Mouse (Mus musculus) hindbrain, embryonic 12.5 days (tissue): ENCODE data around the gene Gm9747. TPM values are rescaled to one million over a fixed set of nuclear protein-coding genes. Genes with fewer than 3 reads are reported as not detected.

Experiments used
- ATAC-seq: fragments of 200-750 bp; cut with Nextera tagmentation; 2 replicates; pipeline ENCODE4 v1.8.0; 2017; ENCODE audit warnings: moderate TSS enrichment; ENCODE audit not compliant: low FRiP score
- H3K27ac ChIP-seq: fragments of 300-500 bp; sonication (generic); 2 replicates; pipeline ENCODE4 v1.5.1; 2016; ENCODE audit warnings: mild to moderate bottlenecking
- H3K27me3 ChIP-seq: fragments of 300-500 bp; sonication (generic); 2 replicates; pipeline ENCODE4 v1.6.1; 2016; ENCODE audit warnings: mild to moderate bottlenecking
- H3K36me3 ChIP-seq: fragments of 300-500 bp; sonication (generic); 2 replicates; pipeline ENCODE4 v1.6.1; 2016; ENCODE audit warnings: mild to moderate bottlenecking
- H3K4me1 ChIP-seq: fragments of 300-500 bp; sonication (generic); 2 replicates; pipeline ENCODE4 v1.6.1; 2016
- H3K4me2 ChIP-seq: fragments of 300-500 bp; sonication (generic); replicated peaks from 2 replicates; pipeline ENCODE4 v1.6.1; 2016; ENCODE audit warnings: mild to moderate bottlenecking
- H3K4me3 ChIP-seq: fragments of 300-500 bp; sonication (generic); 2 replicates; pipeline ENCODE4 v1.5.1; 2016; ENCODE audit warnings: mild to moderate bottlenecking
- H3K9ac ChIP-seq: fragments of 300-500 bp; sonication (generic); 2 replicates; pipeline ENCODE4 v1.6.1; 2016; ENCODE audit warnings: mild to moderate bottlenecking, moderate library complexity
- H3K9me3 ChIP-seq: fragments of 300-500 bp; sonication (generic); replicated peaks from 2 replicates; pipeline ENCODE4 v1.6.1; 2016; ENCODE audit warnings: mild to moderate bottlenecking
- WGBS: fragments of 180-500 bp; shearing (Covaris S2); methylation state at CpG from one replicate; pipeline ENCODE4 v1.1.7; 2016; 5-methylcytosine and 5-hydroxymethylcytosine counted together
- polyA plus RNA-seq: library from polyadenylated mRNA; unstranded; fragments of >200 nt; fragmentation: Nextera tagmentation; extraction: Ambion mirVana; gene quantifications from 2 replicates; pipeline ENCODE4 v1.2.1, GENCODE M21; 2016

Gm9747 gene
- polyA plus RNA-seq, result 37.5 and 37.6 TPM in 2 replicates

- H3K9me3 ChIP-seq, result no peaks in the 10 kb centered on the region
- no peaks in the 10 kb centered on the region for H3K4me1 ChIP-seq
- H3K27ac ChIP-seq, result no peak within 1 kb of the TSS
- no peak within 1 kb of the TSS for H3K4me3 ChIP-seq
- no peaks in the 10 kb centered on the region for H3K27me3 ChIP-seq
- H3K9ac ChIP-seq, result no peak within 1 kb of the TSS
- no peak within 1 kb of the TSS for H3K4me2 ChIP-seq
- H3K36me3 ChIP-seq, result peaks cover 7% of the 10 kb centered on the region
- WGBS, result 97% methylated on average over 3 of the region's 3 CpGs
- no peak for ATAC-seq
Measured at GRCm38 (mm10) chr1:82232812-82233211, at the start of gene Gm9747. Gm9747 (plus strand) TSS chr1:82233112.

- Histone ChIP-seq H3K4me3 (no peak overlapping the region), H3K27ac (no peak overlapping the region), H3K9ac (no peak overlapping the region), H3K4me1 (no peaks in the 10 kb centered on the region), H3K36me3 (no peaks in the 10 kb centered on the region), H3K27me3 (no peaks in the 10 kb centered on the region), H3K4me2 (no peak overlapping the region), H3K9me3 (no peaks in the 10 kb centered on the region)
- 79% methylated on average over 8 of the region's 8 CpGs for WGBS
- ATAC-seq, result no peak
Measured at GRCm38 (mm10) chr1:82183913-82184442, 48.9 kb upstream of the Gm9747 start.

- WGBS, result 89% methylated on average over 10 of the region's 10 CpGs
- H3K4me1 ChIP-seq, result no peaks in the 10 kb centered on the region
- ATAC-seq, result no peak
- no peaks in the 10 kb centered on the region for H3K9me3 ChIP-seq
- H3K4me3 ChIP-seq, result no peak overlapping the region
- H3K27ac ChIP-seq, result no peak overlapping the region
- no peaks in the 10 kb centered on the region for H3K27me3 ChIP-seq
- H3K9ac ChIP-seq, result no peak overlapping the region
- H3K36me3 ChIP-seq, result no peaks in the 10 kb centered on the region
- H3K4me2 ChIP-seq, result no peak overlapping the region
Measured at GRCm38 (mm10) chr1:82188549-82189231, 44.2 kb upstream of the Gm9747 start.

GRCm38 (mm10) chr1:82189516-82189915 lies 43.4 kb upstream of the Gm9747 start:
- ATAC-seq, result no peak
- no peak overlapping the region for H3K4me3 ChIP-seq

GRCm38 (mm10) chr1:82191579-82191978 lies 41.3 kb upstream of the Gm9747 start:
- 43% methylated on average over 3 of the region's 3 CpGs for WGBS
- no peaks in the 10 kb centered on the region for H3K27me3 ChIP-seq
- ATAC-seq, result no peak

More at GRCm38 (mm10) chr1:82189516-82189915, 43.4 kb upstream of the Gm9747 start:
- WGBS, result 64% methylated on average over 3 of the region's 3 CpGs
- Histone ChIP-seq H3K9me3 (no peaks in the 10 kb centered on the region), H3K9ac (no peak overlapping the region), H3K4me2 (no peak overlapping the region), H3K36me3 (no peaks in the 10 kb centered on the region), H3K4me1 (no peaks in the 10 kb centered on the region), H3K27ac (no peak overlapping the region), H3K27me3 (no peaks in the 10 kb centered on the region)

GRCm38 (mm10) chr1:82199918-82200317 lies 33.0 kb upstream of the Gm9747 start:
- no peaks in the 10 kb centered on the region for H3K4me1 ChIP-seq
- no peaks in the 10 kb centered on the region for H3K9me3 ChIP-seq
- H3K9ac ChIP-seq, result no peak overlapping the region
- no peak overlapping the region for H3K4me2 ChIP-seq
- WGBS, result 32% methylated on average over 1 of the region's 1 CpGs
- no peak for ATAC-seq
- H3K27me3 ChIP-seq, result no peaks in the 10 kb centered on the region
- H3K36me3 ChIP-seq, result no peaks in the 10 kb centered on the region
- H3K27ac ChIP-seq, result no peak overlapping the region
- H3K4me3 ChIP-seq, result no peak overlapping the region

More at GRCm38 (mm10) chr1:82191579-82191978, 41.3 kb upstream of the Gm9747 start:
- H3K4me2 ChIP-seq, result no peak overlapping the region
- no peaks in the 10 kb centered on the region for H3K4me1 ChIP-seq
- H3K9me3 ChIP-seq, result no peaks in the 10 kb centered on the region
- no peak overlapping the region for H3K9ac ChIP-seq
- no peaks in the 10 kb centered on the region for H3K36me3 ChIP-seq
- H3K4me3 ChIP-seq, result no peak overlapping the region
- no peak overlapping the region for H3K27ac ChIP-seq

GRCm38 (mm10) chr1:82200636-82201035 lies 32.3 kb upstream of the Gm9747 start:
- H3K27ac ChIP-seq, result no peak overlapping the region
- H3K36me3 ChIP-seq, result no peaks in the 10 kb centered on the region
- no peak for ATAC-seq
- no peaks in the 10 kb centered on the region for H3K9me3 ChIP-seq
- H3K9ac ChIP-seq, result no peak overlapping the region
- H3K4me2 ChIP-seq, result no peak overlapping the region
- no peaks in the 10 kb centered on the region for H3K27me3 ChIP-seq
- 73% methylated on average over 7 of the region's 7 CpGs for WGBS
- H3K4me1 ChIP-seq, result no peaks in the 10 kb centered on the region
- no peak overlapping the region for H3K4me3 ChIP-seq

GRCm38 (mm10) chr1:82207511-82207910 lies 25.4 kb upstream of the Gm9747 start:
- Histone ChIP-seq H3K4me1 (no peaks in the 10 kb centered on the region), H3K27ac (no peak overlapping the region), H3K4me3 (no peak overlapping the region), H3K4me2 (no peak overlapping the region), H3K27me3 (no peaks in the 10 kb centered on the region), H3K36me3 (no peaks in the 10 kb centered on the region), H3K9ac (no peak overlapping the region), H3K9me3 (0 out of 2 replicates have a peak, but pooled peaks cover 7% of the 10 kb centered on the region)
- WGBS, result 88% methylated on average over 5 of the region's 5 CpGs
- ATAC-seq, result no peak

- Histone ChIP-seq H3K9me3 (no peaks in the 10 kb centered on the region), H3K27me3 (no peaks in the 10 kb centered on the region), H3K27ac (no peak overlapping the region), H3K4me2 (no peak overlapping the region), H3K36me3 (no peaks in the 10 kb centered on the region), H3K4me1 (peaks cover 11% of the 10 kb centered on the region; the same call in 1 of the 2 replicates), H3K9ac (no peak overlapping the region), H3K4me3 (no peak overlapping the region)
- WGBS, result 42% methylated on average over 12 of the region's 12 CpGs
- no peak for ATAC-seq
Measured at GRCm38 (mm10) chr1:82220673-82221396, 12.1 kb upstream of the Gm9747 start.

GRCm38 (mm10) chr1:82221462-82221861 lies 11.4 kb upstream of the Gm9747 start:
- 77% methylated on average over 1 of the region's 1 CpGs for whole genome bisulfite sequencing

GRCm38 (mm10) chr1:82223042-82223795 lies 9.7 kb upstream of the Gm9747 start:
- 91% methylated on average over 5 of the region's 5 CpGs for WGBS
- ATAC-seq, result no peak
- Histone ChIP-seq H3K4me2 (no peak overlapping the region), H3K27ac (no peak overlapping the region), H3K4me3 (no peak overlapping the region), H3K9me3 (no peaks in the 10 kb centered on the region), H3K27me3 (no peaks in the 10 kb centered on the region), H3K4me1 (peaks cover 11% of the 10 kb centered on the region; the same call in 1 of the 2 replicates), H3K9ac (no peak overlapping the region), H3K36me3 (no peaks in the 10 kb centered on the region)

More at GRCm38 (mm10) chr1:82221462-82221861, 11.4 kb upstream of the Gm9747 start:
- no peak for ATAC-seq
- no peak overlapping the region for H3K4me3 ChIP-seq
- H3K27ac ChIP-seq, result no peak overlapping the region
- no peaks in the 10 kb centered on the region for H3K9me3 ChIP-seq
- H3K4me2 ChIP-seq, result no peak overlapping the region
- no peak overlapping the region for H3K9ac ChIP-seq
- H3K4me1 ChIP-seq, result peaks cover 11% of the 10 kb centered on the region; the same call in 1 of the 2 replicates
- no peaks in the 10 kb centered on the region for H3K36me3 ChIP-seq
- no peaks in the 10 kb centered on the region for H3K27me3 ChIP-seq

GRCm38 (mm10) chr1:82228841-82229240 lies 4.1 kb upstream of the Gm9747 start:
- Histone ChIP-seq H3K4me1 (no peaks in the 10 kb centered on the region), H3K27me3 (no peaks in the 10 kb centered on the region), H3K4me2 (no peak overlapping the region), H3K4me3 (no peak overlapping the region), H3K36me3 (no peaks in the 10 kb centered on the region), H3K27ac (no peak overlapping the region), H3K9ac (no peak overlapping the region), H3K9me3 (no peaks in the 10 kb centered on the region)
- no peak for ATAC-seq
